Mouse (Mus musculus) liver, embryonic 16.5 days (tissue): ENCODE measurements at regions not wholly inside any gene's neighbourhood (a gene's known extent, or its start where the extent isn't known, plus 50 kb on each side); places are given as distances from the start of the nearest gene placed in this dataset.

Source experiments
- ATAC-seq: fragments of 200-750 bp; cut with Nextera tagmentation; 2 replicates; pipeline ENCODE4 v1.8.0; 2017; ENCODE audit warnings: low read depth, mild to moderate bottlenecking, moderate number of reproducible peaks, moderate library complexity
- H3K27ac ChIP-seq: fragments of 300-500 bp; sonication (generic); 2 replicates; pipeline ENCODE4 v1.5.1; 2014; ENCODE audit warnings: mild to moderate bottlenecking, low read length
- H3K27me3 ChIP-seq: fragments of 300-500 bp; sonication (generic); 2 replicates; pipeline ENCODE4 v1.6.1; 2014; ENCODE audit warnings: low read depth, low read length, mixed read lengths; ENCODE audit not compliant: control insufficient read depth, insufficient read depth
- H3K36me3 ChIP-seq: fragments of 300-500 bp; sonication (generic); 2 replicates; pipeline ENCODE4 v1.6.1; 2014; ENCODE audit warnings: mild to moderate bottlenecking; ENCODE audit not compliant: control insufficient read depth, insufficient read depth
- H3K4me1 ChIP-seq: fragments of 300-500 bp; sonication (generic); 2 replicates; pipeline ENCODE4 v1.6.1; 2014; ENCODE audit warnings: low read depth, low read length, mixed read lengths; ENCODE audit not compliant: control insufficient read depth
- H3K4me2 ChIP-seq: fragments of 300-500 bp; sonication (generic); 2 replicates; pipeline ENCODE4 v1.6.1; 2014; ENCODE audit warnings: low read depth, low read length, mixed read lengths
- H3K4me3 ChIP-seq: fragments of 300-500 bp; sonication (generic); 2 replicates; pipeline ENCODE4 v1.5.1; 2014; ENCODE audit warnings: low read depth, mild to moderate bottlenecking, low read length
- H3K9ac ChIP-seq: fragments of 300-500 bp; sonication (generic); 2 replicates; pipeline ENCODE4 v1.6.1; 2014; ENCODE audit warnings: low read depth, low read length
- H3K9me3 ChIP-seq: fragments of 300-500 bp; sonication (generic); replicated peaks from 2 replicates; pipeline ENCODE4 v1.6.1; 2016; ENCODE audit warnings: low read length; ENCODE audit not compliant: control insufficient read depth
- WGBS: fragments of 180-500 bp; shearing (Covaris S2); extraction: QIAGEN DNeasy Blood & Tissue Kit; methylation state at CpG from one replicate; pipeline ENCODE4 v1.1.7; 2014; ENCODE audit not compliant: insufficient replicate concordance; 5-methylcytosine and 5-hydroxymethylcytosine counted together

DNA sequence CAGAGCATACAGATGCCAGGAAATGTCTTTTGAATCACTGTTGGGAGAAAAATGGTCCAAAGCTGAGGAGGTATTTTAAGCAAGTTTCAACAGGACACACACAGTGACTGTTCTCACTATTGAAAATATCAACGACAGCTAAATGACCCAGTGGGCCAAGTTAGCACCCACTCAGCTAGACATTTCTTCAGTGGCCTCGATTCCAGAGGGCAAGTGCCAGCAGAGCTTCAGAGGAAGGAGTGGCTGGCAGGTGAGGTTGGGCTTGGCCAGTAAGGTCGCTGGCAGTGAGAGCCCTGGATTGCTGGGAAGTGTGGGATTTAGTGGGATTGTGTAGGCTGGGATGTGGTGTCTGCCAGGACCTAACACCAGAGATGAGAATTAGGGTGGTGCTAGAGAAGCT is 823.1 kb upstream of the Car8 start:
- ATAC-seq: no peak
- 40% methylated on average over 3 of the region's 3 CpGs for WGBS
- H3K27me3 ChIP-seq: no peaks in the 10 kb centered on the region
- H3K27ac ChIP-seq: no peak overlapping the region
- H3K36me3 ChIP-seq: no peaks in the 10 kb centered on the region
- no peaks in the 10 kb centered on the region for H3K4me1 ChIP-seq
- no peak overlapping the region for H3K9ac ChIP-seq
- H3K4me2 ChIP-seq: no peak overlapping the region
- no peak overlapping the region for H3K4me3 ChIP-seq
- H3K9me3 ChIP-seq: no peaks in the 10 kb centered on the region

DNA sequence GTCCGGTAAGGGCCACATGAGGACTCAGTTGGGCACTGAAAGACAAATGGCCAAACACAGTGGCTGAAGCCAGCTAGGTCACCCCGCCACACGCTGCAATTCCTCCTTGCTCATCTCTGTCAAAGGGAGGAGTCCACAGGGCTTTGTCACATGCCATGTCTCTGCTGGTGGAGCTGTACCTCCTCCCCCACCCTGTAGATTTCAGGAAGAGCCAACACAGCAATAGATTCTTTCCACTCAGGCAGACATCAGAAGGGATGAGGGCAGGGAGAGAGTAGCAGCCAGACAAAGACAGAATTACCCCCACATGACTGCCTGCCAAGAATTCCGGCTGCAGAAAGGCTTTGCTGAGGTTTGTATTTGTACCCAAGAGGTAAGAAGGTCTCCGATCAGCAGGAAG is 821.4 kb upstream of the Car8 start:
- H3K4me1 ChIP-seq: no peaks in the 10 kb centered on the region
- H3K9ac ChIP-seq: no peak overlapping the region
- H3K4me3 ChIP-seq: no peak overlapping the region
- H3K9me3 ChIP-seq: no peaks in the 10 kb centered on the region
- WGBS: 54% methylated on average over 5 of the region's 5 CpGs
- no peak overlapping the region for H3K4me2 ChIP-seq
- H3K36me3 ChIP-seq: no peaks in the 10 kb centered on the region
- H3K27ac ChIP-seq: no peak overlapping the region
- ATAC-seq: no peak
- no peaks in the 10 kb centered on the region for H3K27me3 ChIP-seq

- Histone ChIP-seq H3K4me2 (no peak overlapping the region), H3K27ac (no peak overlapping the region), H3K27me3 (no peaks in the 10 kb centered on the region), H3K9ac (no peak overlapping the region), H3K36me3 (no peaks in the 10 kb centered on the region), H3K4me3 (no peak overlapping the region), H3K4me1 (no peaks in the 10 kb centered on the region), H3K9me3 (no peaks in the 10 kb centered on the region)
- ATAC-seq: no peak
- WGBS: 69% methylated on average over 4 of the region's 4 CpGs
Observed at GRCm38 (mm10) chr4:9057676-9058075, 818.8 kb upstream of the Car8 start.

DNA sequence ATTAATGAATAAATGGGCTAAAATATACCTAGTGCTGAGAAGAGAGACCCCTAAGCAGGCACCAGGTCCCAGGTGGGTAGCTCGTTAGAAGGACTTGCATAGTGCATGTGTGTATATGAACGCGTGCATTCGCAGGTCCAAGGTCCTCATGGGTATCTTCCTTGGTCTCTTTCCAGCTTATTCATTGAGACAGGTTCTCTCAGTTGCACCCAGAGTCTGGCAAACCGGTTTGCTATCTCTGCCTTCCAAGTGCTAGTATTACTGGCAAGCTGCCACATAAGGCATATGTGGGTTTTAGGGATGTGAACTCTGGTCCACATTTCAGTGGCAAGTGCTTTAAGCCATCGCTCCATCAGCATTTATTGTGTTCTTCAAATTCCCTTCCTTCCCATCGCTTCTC is 818.3 kb upstream of the Car8 start:
- Histone ChIP-seq H3K4me2 (no peak overlapping the region), H3K27me3 (no peaks in the 10 kb centered on the region), H3K27ac (no peak overlapping the region), H3K9ac (no peak overlapping the region), H3K4me1 (no peaks in the 10 kb centered on the region), H3K9me3 (no peaks in the 10 kb centered on the region), H3K36me3 (no peaks in the 10 kb centered on the region), H3K4me3 (no peak overlapping the region)
- 72% methylated on average over 7 of the region's 7 CpGs for WGBS
- ATAC-seq: no peak

- WGBS: 53% methylated on average over 4 of the region's 4 CpGs
Observed at GRCm38 (mm10) chr4:9055876-9056275, 817.0 kb upstream of the Car8 start.

GRCm38 (mm10) chr4:9055266-9055820 is 816.5 kb upstream of the Car8 start:
- no peaks in the 10 kb centered on the region for H3K9me3 ChIP-seq
- no peaks in the 10 kb centered on the region for H3K4me1 ChIP-seq
- ATAC-seq: no peak
- 51% methylated on average over 9 of the region's 9 CpGs for WGBS
- no peak overlapping the region for H3K9ac ChIP-seq
- no peaks in the 10 kb centered on the region for H3K27me3 ChIP-seq
- no peak overlapping the region for H3K27ac ChIP-seq
- no peak overlapping the region for H3K4me3 ChIP-seq
- no peaks in the 10 kb centered on the region for H3K36me3 ChIP-seq
- no peak overlapping the region for H3K4me2 ChIP-seq

More at GRCm38 (mm10) chr4:9055876-9056275, 817.0 kb upstream of the Car8 start:
- no peak overlapping the region for H3K4me3 ChIP-seq
- no peaks in the 10 kb centered on the region for H3K4me1 ChIP-seq
- H3K9me3 ChIP-seq: no peaks in the 10 kb centered on the region
- no peaks in the 10 kb centered on the region for H3K27me3 ChIP-seq
- H3K27ac ChIP-seq: no peak overlapping the region
- H3K9ac ChIP-seq: no peak overlapping the region
- no peak for ATAC-seq
- no peak overlapping the region for H3K4me2 ChIP-seq
- no peaks in the 10 kb centered on the region for H3K36me3 ChIP-seq

DNA sequence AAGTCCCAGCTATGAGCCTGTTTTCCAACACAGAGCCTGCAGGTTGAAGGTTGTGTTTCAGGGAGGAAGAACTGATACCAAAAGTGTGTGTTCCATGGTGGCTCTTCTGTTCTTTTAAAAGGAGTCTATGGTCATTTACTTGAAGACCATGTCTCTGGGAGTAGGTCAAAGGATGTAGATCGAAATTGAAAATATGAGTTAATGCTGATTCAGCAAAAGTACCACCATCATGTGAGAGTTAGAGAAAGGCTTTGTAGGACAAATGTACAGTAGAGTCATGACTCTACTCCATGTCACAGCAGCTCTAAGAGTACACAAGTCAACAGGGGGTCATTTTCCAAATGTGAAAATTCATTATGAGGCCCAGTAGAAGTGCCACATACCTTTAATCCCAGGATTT is 810.0 kb upstream of the Car8 start:
- Histone ChIP-seq H3K27ac (no peak overlapping the region), H3K9ac (no peak overlapping the region), H3K4me1 (no peaks in the 10 kb centered on the region), H3K36me3 (no peaks in the 10 kb centered on the region), H3K27me3 (no peaks in the 10 kb centered on the region), H3K9me3 (no peaks in the 10 kb centered on the region), H3K4me2 (no peak overlapping the region), H3K4me3 (no peak overlapping the region)
- WGBS: 58% methylated on average over 1 of the region's 1 CpGs
- no peak for ATAC-seq

DNA sequence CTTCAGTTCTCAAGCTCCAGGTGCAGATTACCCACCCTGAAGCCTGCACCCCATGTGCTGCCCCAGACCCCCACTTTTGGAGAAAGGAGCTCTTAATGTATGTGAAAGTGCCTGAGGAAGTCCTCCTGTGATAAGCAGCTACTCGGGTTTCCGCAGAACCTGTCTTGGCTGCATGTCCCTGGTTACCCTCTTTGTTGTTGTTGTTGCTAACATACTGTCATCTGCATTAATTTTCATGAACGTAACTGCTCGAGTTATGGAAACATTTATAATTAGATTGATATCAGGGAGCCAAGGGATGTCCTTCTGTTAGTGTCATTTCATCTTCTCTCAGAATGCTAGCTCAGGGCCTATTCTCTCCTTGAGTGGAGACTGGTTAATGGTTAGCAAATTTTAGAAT is 808.3 kb upstream of the Car8 start:
- ATAC-seq: no peak
- H3K36me3 ChIP-seq: no peaks in the 10 kb centered on the region
- no peak overlapping the region for H3K4me2 ChIP-seq
- no peaks in the 10 kb centered on the region for H3K4me1 ChIP-seq
- H3K9me3 ChIP-seq: no peaks in the 10 kb centered on the region
- H3K4me3 ChIP-seq: no peak overlapping the region
- H3K27me3 ChIP-seq: no peaks in the 10 kb centered on the region
- WGBS: 57% methylated on average over 4 of the region's 4 CpGs
- H3K9ac ChIP-seq: no peak overlapping the region
- H3K27ac ChIP-seq: no peak overlapping the region

DNA sequence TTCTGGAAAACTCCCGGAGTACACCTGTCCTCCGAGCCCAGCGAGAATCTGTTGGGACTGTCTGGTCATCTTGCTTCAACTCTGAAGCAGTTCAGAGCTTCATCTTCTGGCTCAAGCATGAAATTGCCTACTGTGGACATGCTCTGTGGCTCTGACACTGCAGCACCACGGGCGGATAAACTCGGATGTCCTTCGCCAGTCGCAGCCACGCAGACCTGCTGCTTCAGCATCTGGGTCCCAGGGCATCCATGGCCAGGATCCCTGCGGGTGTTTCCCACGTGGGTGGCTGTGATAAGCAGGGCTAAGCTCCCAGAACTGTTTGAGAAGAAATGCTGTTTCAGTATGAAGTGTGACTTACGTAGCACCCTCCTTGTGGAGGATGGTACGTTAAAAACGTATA is 807.6 kb upstream of the Car8 start:
- WGBS: 65% methylated on average over 14 of the region's 14 CpGs
- no peaks in the 10 kb centered on the region for H3K27me3 ChIP-seq

More for the DNA sequence above, 807.6 kb upstream of the Car8 start:
- no peak overlapping the region for H3K4me2 ChIP-seq
- no peak for ATAC-seq
- no peak overlapping the region for H3K4me3 ChIP-seq
- H3K27ac ChIP-seq: no peak overlapping the region
- H3K36me3 ChIP-seq: no peaks in the 10 kb centered on the region
- no peak overlapping the region for H3K9ac ChIP-seq
- no peaks in the 10 kb centered on the region for H3K9me3 ChIP-seq
- H3K4me1 ChIP-seq: no peaks in the 10 kb centered on the region
